Mouse (Mus musculus): ENCODE measurements around the gene Osgin1.

DNA sequence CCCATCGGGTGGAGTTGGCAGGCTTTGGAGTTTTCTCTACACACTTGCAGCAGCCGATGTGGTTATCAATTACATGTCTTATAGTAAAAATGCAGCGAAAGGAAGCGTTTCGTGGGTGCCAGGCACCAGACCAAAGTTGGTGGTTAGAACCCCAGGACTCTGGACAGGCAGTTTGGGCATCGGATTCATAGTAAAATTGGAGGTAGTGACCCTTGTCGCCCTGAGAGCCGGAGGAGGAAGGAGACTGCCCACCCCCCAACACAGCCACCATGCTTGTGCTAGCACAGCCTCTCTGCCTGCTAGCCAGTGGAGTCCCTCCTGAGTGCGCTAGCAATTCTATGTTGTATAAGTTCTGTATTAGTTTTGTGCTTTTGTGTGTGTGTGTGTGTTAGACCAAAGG, 35.4 kb upstream of the Osgin1 start:
- no peak for TF ChIP-seq CTCF (IDR thresholded peaks at IDR 0.05; ENCODE audit: low read depth)
- TF ChIP-seq EP300 (IDR thresholded peaks at IDR 0.05; ENCODE audit: low read depth), result no peak

All from heart, postnatal 0 days (tissue).